Mouse (Mus musculus): ENCODE results near the gene Adtrp. TPM values are rescaled to one million over a fixed set of nuclear protein-coding genes. Genes with fewer than 3 reads are reported as not detected.

The Adtrp gene
- polyA plus RNA-seq, 1 experiment from 2014 or later, result not detected

- H3K9me3 ChIP-seq (ENCODE audit: low read depth, low read length), result no peaks in the 10 kb centered on the region
- no peak overlapping the region for H3K4me3 ChIP-seq (ENCODE audit: low read depth, low read length)
- 0 out of 2 replicates have a peak, but pooled peaks cover 3% of the 10 kb centered on the region for H3K4me1 ChIP-seq (ENCODE audit: insufficient read depth)
- H3K27ac ChIP-seq (ENCODE audit: low read depth), result no peak overlapping the region
- no peak for TF ChIP-seq CTCF (IDR thresholded peaks at IDR 0.05; ENCODE audit: low read depth)
- WGBS, result 36% methylated on average over 5 of the region's 5 CpGs
- no peak for DNase-seq
- no peaks in the 10 kb centered on the region for H3K36me3 ChIP-seq (ENCODE audit: insufficient read depth)
- H3K4me2 ChIP-seq, result no peak overlapping the region
- no peaks in the 10 kb centered on the region for H3K27me3 ChIP-seq (ENCODE audit: insufficient read depth, low read length)
- ATAC-seq (ENCODE audit: insufficient read depth), result no peak
- H3K9ac ChIP-seq, result no peak overlapping the region
Measured at GRCm38 (mm10) chr13:41740456-41741085, 106.9 kb downstream of the Adtrp start.

DNA sequence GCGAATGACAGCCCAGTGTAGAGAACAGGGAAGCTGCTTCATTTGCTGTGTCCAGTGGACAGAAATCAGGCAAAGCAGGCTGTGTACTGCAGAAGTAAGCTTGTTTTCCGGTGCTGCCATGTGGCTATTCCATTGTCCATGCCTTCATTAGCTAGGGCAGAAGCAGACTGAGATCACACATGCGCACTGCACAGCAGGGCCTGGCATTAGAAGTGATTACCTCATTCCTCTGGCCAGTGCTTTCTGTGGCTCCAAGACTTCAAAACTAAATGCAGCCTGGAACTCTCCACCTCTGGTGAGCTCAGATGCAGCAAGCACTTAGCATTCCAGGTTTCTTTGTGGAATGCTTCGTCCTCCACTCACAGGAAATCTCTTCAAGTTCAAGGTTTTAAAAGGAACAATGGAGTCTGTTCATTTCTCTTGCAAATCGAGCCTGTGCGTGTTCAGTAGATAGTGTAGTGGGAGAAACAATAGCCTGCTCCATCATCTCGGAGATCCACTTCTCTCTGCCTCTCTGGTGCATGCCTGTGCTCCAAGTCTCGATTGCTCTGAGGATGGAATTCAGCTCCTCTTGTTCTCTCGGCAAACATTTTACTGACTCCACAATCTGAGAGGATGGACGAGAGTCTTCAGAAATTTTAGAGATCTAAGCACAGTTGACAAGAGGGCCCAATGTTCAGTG is 109.7 kb downstream of the Adtrp start:
- 53% methylated on average over 10 of the region's 10 CpGs for WGBS
- Histone ChIP-seq H3K27me3 (ENCODE audit: insufficient read depth, low read length) (no peaks in the 10 kb centered on the region), H3K4me1 (ENCODE audit: insufficient read depth) (0 out of 2 replicates have a peak, but pooled peaks cover 3% of the 10 kb centered on the region), H3K9ac (no peak overlapping the region), H3K9me3 (ENCODE audit: low read depth, low read length) (no peaks in the 10 kb centered on the region), H3K36me3 (ENCODE audit: insufficient read depth) (no peaks in the 10 kb centered on the region), H3K4me3 (ENCODE audit: low read depth, low read length) (no peak overlapping the region), H3K4me2 (no peak overlapping the region), H3K27ac (ENCODE audit: low read depth) (peak overlapping the region; percentile 80)
- TF ChIP-seq CTCF (IDR thresholded peaks at IDR 0.05; ENCODE audit: low read depth), result no peak
- peak; percentile 86 for ATAC-seq (ENCODE audit: insufficient read depth)
- DNase-seq, result peak; percentile 71

DNA sequence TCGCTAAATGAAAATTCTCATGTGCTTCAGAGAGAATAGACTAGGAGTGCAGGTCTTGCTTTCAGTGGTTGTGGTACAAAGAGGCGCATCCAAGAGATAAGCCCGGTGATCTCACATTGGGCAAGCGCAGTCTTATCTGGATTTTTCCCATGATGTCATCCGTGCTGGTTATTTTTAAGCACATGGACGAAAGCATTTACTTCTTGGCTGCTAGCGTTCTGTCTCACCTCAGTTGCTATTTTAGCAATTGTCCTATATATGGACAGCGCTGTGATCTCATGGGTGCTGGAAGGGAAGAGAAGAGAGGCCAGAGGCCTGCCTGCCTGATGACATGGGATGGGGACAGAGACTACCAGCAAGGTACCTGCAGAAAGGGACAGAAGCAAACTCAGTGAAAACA is 117.8 kb downstream of the Adtrp start:
- Histone ChIP-seq H3K4me3 (ENCODE audit: low read depth, low read length) (no peak overlapping the region), H3K9ac (no peak overlapping the region), H3K27ac (ENCODE audit: low read depth) (no peak overlapping the region), H3K4me2 (no peak overlapping the region), H3K4me1 (ENCODE audit: insufficient read depth) (no peaks in the 10 kb centered on the region), H3K9me3 (ENCODE audit: low read depth, low read length) (no peaks in the 10 kb centered on the region), H3K27me3 (ENCODE audit: insufficient read depth, low read length) (no peaks in the 10 kb centered on the region), H3K36me3 (ENCODE audit: insufficient read depth) (no peaks in the 10 kb centered on the region)
- TF ChIP-seq CTCF (IDR thresholded peaks at IDR 0.05; ENCODE audit: low read depth), result no peak
- ATAC-seq (ENCODE audit: insufficient read depth) (no peak), DNase-seq (no peak)
- WGBS, result 87% methylated on average over 8 of the region's 8 CpGs

GRCm38 (mm10) chr13:41727803-41728202 is 119.7 kb downstream of the Adtrp start:
- WGBS, result 86% methylated on average over 3 of the region's 3 CpGs
- no peak overlapping the region for H3K9ac ChIP-seq
- H3K36me3 ChIP-seq (ENCODE audit: insufficient read depth), result no peaks in the 10 kb centered on the region
- no peak overlapping the region for H3K27ac ChIP-seq (ENCODE audit: low read depth)
- ATAC-seq (ENCODE audit: insufficient read depth) (no peak), DNase-seq (no peak)
- H3K4me1 ChIP-seq (ENCODE audit: insufficient read depth), result no peaks in the 10 kb centered on the region
- H3K9me3 ChIP-seq (ENCODE audit: low read depth, low read length), result no peaks in the 10 kb centered on the region
- no peak for TF ChIP-seq CTCF (IDR thresholded peaks at IDR 0.05; ENCODE audit: low read depth)
- H3K4me2 ChIP-seq, result no peak overlapping the region
- H3K4me3 ChIP-seq (ENCODE audit: low read depth, low read length), result no peak overlapping the region
- H3K27me3 ChIP-seq (ENCODE audit: insufficient read depth, low read length), result no peaks in the 10 kb centered on the region

- Histone ChIP-seq H3K27me3 (ENCODE audit: insufficient read depth, low read length) (no peaks in the 10 kb centered on the region), H3K9ac (no peak overlapping the region), H3K36me3 (ENCODE audit: insufficient read depth) (no peaks in the 10 kb centered on the region), H3K4me2 (no peak overlapping the region), H3K4me1 (ENCODE audit: insufficient read depth) (no peaks in the 10 kb centered on the region), H3K27ac (ENCODE audit: low read depth) (no peak overlapping the region), H3K4me3 (ENCODE audit: low read depth, low read length) (no peak overlapping the region), H3K9me3 (ENCODE audit: low read depth, low read length) (no peaks in the 10 kb centered on the region)
- DNase-seq (no peak), ATAC-seq (ENCODE audit: insufficient read depth) (no peak)
- WGBS, result 94% methylated on average over 16 of the region's 16 CpGs
- TF ChIP-seq CTCF (IDR thresholded peaks at IDR 0.05; ENCODE audit: low read depth), result no peak
Measured at GRCm38 (mm10) chr13:41719331-41719730, 128.2 kb downstream of the Adtrp start.

DNA sequence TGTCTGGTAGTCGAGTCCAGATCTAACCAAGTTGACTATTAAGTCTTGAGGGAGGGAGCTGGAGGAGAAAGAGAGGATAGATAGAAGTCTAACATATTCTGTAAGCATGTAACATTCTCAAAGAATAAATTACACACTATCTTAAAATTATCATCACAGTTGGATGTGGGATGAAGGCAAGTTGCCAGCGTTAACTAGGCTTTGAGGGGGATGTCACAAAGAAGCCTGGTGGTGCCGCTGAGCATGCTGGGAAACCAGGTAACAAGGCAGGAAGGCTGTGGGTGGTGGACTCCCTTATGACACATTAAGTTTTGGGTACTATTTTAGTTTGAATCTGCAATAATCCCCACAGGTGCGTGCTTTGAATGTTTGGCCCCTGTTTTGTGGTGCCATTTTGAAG is 129.4 kb downstream of the Adtrp start:
- Histone ChIP-seq H3K4me3 (ENCODE audit: low read depth, low read length) (no peak overlapping the region), H3K9ac (no peak overlapping the region), H3K4me1 (ENCODE audit: insufficient read depth) (no peaks in the 10 kb centered on the region), H3K36me3 (ENCODE audit: insufficient read depth) (no peaks in the 10 kb centered on the region), H3K27me3 (ENCODE audit: insufficient read depth, low read length) (no peaks in the 10 kb centered on the region), H3K4me2 (no peak overlapping the region), H3K27ac (ENCODE audit: low read depth) (no peak overlapping the region), H3K9me3 (ENCODE audit: low read depth, low read length) (no peaks in the 10 kb centered on the region)
- ATAC-seq (ENCODE audit: insufficient read depth) (no peak), DNase-seq (no peak)
- 86% methylated on average over 4 of the region's 4 CpGs for WGBS
- no peak for TF ChIP-seq CTCF (IDR thresholded peaks at IDR 0.05; ENCODE audit: low read depth)

Other genes starting within 250 kb of the Adtrp start
- gene Tmem170b, start 241.8 kb downstream of the Adtrp start, polyA plus RNA-seq (2014; fragmentation: Nextera tagmentation; extraction: Ambion mirVana), result 13.8 and 14.1 TPM in 2 replicates
- 12.1 and 12.3 TPM in 2 replicates for gene Hivep1, start 204.3 kb upstream of the Adtrp start, polyA plus RNA-seq (2014; fragmentation: Nextera tagmentation; extraction: Ambion mirVana)